Mouse (Mus musculus) kidney, adult 2 months (tissue): ENCODE measurements around the gene Rrn3.

Experiments
- CTCF ChIP-seq: fragments of 200-500 bp; conservative IDR thresholded peaks from 2 replicates; pipeline ENCODE4 v1.5.1; 2011; ENCODE audit warnings: low read depth, mild to moderate bottlenecking, control low read depth, low read length, moderate library complexity, mixed read lengths; ENCODE audit not compliant: insufficient read depth, insufficient read length
- POLR2A ChIP-seq: fragments of 200-500 bp; IDR thresholded peaks from one replicate; pipeline ENCODE4 v1.6.1; 2011; ENCODE audit warnings: low read depth, low read length, control low read depth

GRCm38 (mm10) chr16:13846675-13847074, 66.2 kb downstream of the Rrn3 start:
- TF ChIP-seq CTCF: no peak
- no peak for TF ChIP-seq POLR2A
